Mouse (Mus musculus) layer of hippocampus, adult 2 months (tissue): ENCODE results near the gene 2810021J22Rik. TPM values are rescaled to one million over a fixed set of nuclear protein-coding genes. Genes with fewer than 3 reads are reported as not detected.
A peak's percentile ranks its signal among the peaks of the same experiment; 100 is the strongest.

Experiments used
- DNase-seq, 2 experiments: peaks; one replicate each; pipeline ENCODE4 v3.0.0; 2022; ENCODE audit warnings: low spot score in 2 of 2
- H3K27ac ChIP-seq: fragments of 200-600 bp; 2 replicates; pipeline ENCODE4 v1.8.1; 2022
- H3K4me3 ChIP-seq: fragments of 200-600 bp; 2 replicates; pipeline ENCODE4 v1.8.1; 2022; ENCODE audit warnings: mild to moderate bottlenecking
- CTCF ChIP-seq: fragments of 200-600 bp; conservative IDR thresholded peaks from 2 replicates; pipeline ENCODE4 v1.8.1; 2022; ENCODE audit warnings: antibody characterized with exemption, mild to moderate bottlenecking, moderate library complexity
- total RNA-seq, 2 experiments: library from RNA; stranded (reverse); gene quantifications; 2 replicates each; pipeline ENCODE4 v1.2.3; 2021

Gene 2810021J22Rik
- total RNA-seq, 2 experiments from 2014 or later, result 11.2 to 12.0 TPM

DNA sequence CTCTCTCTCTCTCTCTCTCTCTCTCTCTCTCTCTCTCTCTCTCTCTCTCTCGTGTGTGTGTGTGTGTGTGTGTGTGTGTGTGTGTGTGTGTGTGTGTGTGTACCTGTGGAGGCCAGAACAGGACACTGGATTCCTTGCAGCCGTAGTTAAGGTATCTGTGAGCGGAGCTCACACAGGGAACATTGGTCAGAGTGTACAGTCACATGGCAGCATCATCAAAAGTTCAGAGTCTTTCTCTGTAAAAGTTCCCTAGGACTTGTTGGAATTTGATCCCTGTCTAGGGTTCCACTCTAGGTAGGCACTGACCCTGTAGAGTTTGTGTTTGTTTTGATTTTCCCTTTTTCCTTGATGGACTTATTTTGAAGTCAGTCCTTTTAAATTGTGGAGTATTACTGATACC, 59.6 kb downstream of the 2810021J22Rik start:
- Histone ChIP-seq H3K4me3 (no peak overlapping the region), H3K27ac (no peak overlapping the region)
- no peak for TF ChIP-seq CTCF
- DNase-seq, result no peak

DNA sequence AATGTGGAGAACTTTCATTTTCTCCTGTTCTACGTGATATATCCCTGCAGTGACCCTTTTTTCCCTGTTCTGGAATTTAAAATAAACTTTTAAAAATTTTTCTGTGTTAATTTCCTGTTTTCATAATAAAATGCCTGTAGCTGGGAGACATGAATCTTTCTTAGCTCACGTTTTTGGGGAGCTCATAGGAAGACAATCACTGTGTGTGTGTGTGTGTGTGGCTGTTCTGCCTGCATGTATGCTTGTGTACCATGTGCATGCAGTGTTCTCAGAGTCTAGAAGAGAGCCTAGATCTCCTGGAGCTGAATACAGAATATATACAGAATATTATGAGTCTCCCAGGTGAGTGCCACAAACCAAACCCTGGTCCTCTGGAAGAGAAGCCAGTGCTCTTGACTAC, 60.0 kb downstream of the 2810021J22Rik start:
- no peak overlapping the region for H3K27ac ChIP-seq
- no peak for DNase-seq
- H3K4me3 ChIP-seq, result no peak overlapping the region
- no peak for TF ChIP-seq CTCF

DNA sequence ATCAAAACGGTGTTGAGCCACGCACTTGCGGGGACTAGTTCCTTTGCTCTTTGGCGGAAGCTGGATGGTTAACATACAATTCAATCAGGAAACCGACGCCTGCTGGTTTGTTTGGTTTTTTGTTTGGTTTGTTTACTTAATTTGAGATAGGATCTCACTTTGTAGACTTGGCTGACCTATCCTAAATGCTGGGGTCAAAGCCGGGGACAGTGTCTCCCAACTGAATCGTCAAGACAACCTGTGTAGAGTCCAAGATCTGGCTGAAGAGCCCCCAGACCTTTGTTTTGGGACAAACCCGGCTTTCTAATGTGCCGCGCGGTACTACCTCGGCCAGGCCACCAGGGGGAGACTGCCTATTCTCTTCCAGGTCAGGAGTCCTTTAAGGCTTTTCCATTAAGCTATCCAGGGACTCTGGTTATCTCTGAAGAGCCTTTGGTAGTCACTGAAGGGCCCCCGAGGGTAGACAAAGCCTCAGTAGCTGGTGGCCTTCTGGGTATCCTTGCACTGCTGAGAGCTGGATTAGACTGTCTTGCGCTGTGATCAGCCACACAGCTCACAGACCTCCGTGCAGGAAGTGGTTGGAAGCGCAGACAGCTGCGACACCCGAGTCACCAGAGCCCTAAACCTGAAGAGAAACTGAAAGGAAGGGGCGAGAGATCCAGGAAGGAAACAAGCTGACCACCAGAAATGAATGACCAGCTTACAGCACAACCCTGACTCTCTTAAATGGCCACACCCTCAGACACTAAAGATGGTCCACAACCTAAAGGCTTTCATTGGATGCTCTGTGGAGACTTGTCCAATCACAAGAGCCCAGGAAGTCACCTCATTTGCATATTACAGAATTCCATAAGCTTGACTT, 61.0 kb downstream of the 2810021J22Rik start:
- TF ChIP-seq CTCF, result peak; percentile 86

DNA sequence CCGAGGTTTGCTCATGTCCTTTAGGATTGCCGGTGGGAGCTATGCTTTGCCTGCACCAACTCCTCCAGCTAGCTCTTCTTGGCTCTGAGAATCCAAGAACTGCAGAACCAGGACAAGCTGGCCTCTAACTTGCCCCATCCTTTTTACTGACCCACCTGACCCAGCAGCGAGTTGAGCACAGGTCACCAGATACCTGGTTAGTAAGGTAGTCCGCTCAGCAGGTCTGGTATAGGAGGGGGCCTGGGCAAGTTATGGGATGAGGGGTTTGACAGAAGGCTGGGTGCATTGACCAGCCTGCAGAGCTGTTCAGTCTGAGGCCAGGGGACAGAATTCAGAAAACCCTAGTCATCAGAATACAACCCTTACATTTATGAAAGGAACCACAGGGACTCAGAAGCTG, 62.0 kb downstream of the 2810021J22Rik start:
- no peak for TF ChIP-seq CTCF

More for the DNA sequence above, 61.0 kb downstream of the 2810021J22Rik start:
- H3K27ac ChIP-seq, result no peak overlapping the region
- H3K4me3 ChIP-seq, result peak overlapping the region; percentile 2; the same call in 1 of the 2 replicates
- DNase-seq, result peak in 1 of 2 experiments; percentile 52

DNA sequence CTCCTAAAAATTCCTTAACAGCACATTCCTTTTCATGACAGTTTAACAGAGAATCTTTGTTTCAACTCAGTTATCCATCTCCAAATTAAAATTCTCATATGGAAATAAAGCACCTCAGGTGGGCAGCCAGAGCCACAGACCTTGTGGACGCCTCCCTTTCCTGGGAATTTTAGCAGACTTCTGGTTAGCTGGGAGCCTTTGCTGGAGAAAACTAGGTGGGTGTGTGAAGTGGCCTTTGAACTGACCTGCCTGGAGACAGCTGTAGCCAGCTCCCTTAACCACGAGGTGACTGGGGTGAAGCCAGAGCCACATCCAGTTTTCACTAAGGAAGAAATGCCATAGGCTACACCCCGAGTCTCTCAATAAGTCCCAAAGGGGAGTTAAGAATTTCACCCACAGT, 62.6 kb downstream of the 2810021J22Rik start:
- no peak overlapping the region for H3K4me3 ChIP-seq
- no peak overlapping the region for H3K27ac ChIP-seq
- DNase-seq, result no peak
- no peak for TF ChIP-seq CTCF

More for the DNA sequence above, 62.0 kb downstream of the 2810021J22Rik start:
- no peak for DNase-seq
- Histone ChIP-seq H3K27ac (no peak overlapping the region), H3K4me3 (no peak overlapping the region)

DNA sequence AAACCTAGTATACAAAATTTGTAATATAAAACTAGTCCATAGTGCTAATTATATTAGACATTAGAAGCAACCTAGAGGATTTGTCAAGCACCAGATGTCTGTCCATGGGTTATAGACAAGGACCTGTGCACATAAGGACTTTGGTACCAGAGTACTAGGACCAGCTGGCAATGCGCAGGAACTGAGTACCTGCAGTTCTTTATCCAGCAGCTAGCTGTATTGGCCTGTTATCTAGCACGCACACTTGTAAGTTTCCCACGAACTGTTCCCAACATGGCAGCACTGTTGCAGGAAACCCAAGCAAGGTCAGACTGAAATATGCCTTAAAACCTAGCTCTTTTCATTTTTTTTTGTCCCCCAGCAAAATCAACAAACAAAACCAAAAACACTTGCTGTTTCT, 63.2 kb downstream of the 2810021J22Rik start:
- 0 out of 2 replicates have a peak, but pooled peaks have one; percentile 15 for TF ChIP-seq CTCF
- Histone ChIP-seq H3K27ac (no peak overlapping the region), H3K4me3 (no peak overlapping the region)
- DNase-seq, result no peak

DNA sequence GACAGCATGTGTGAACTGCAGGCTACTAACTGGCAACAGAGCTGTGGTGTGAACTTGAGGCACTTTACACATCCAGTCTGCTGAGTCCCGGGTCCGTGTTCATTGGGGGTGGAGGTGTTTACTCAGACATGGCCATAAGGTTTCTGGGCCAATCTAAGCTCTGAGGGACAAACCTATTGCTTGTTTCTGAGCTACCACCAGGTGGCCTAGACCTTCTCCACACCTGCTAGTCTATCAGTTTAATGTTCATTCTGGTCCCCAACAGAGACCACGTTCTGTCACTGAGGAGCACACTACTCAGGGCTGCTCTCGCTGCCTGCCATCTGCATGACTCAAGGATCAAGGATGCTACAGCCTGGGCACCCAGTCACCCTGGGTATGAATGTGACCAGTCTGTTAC, 64.6 kb downstream of the 2810021J22Rik start:
- no peak overlapping the region for H3K4me3 ChIP-seq
- peak; percentile 46 for TF ChIP-seq CTCF
- DNase-seq, result no peak
- no peak overlapping the region for H3K27ac ChIP-seq

Other genes with a start within 250 kb of the 2810021J22Rik start
- not detected for gene Olfr323, start 236.7 kb upstream of the 2810021J22Rik start, total RNA-seq
- not detected for gene Trim58, start 226.8 kb upstream of the 2810021J22Rik start, total RNA-seq
- gene Olfr322, start 208.4 kb upstream of the 2810021J22Rik start, total RNA-seq, result not detected
- gene Olfr320, start 186.1 kb upstream of the 2810021J22Rik start, total RNA-seq, result not detected
- gene Olfr319, start 168.1 kb upstream of the 2810021J22Rik start, total RNA-seq, result not detected
- not detected for gene Olfr318, start 143.2 kb upstream of the 2810021J22Rik start, total RNA-seq
- under 1 TPM; 0.20 to 0.25 TPM for gene Olfr317, start 128.0 kb upstream of the 2810021J22Rik start, total RNA-seq
- gene Olfr316, start 114.5 kb upstream of the 2810021J22Rik start, total RNA-seq, result under 1 TPM; 0.61 to 0.77 TPM
- not detected for gene Olfr315, start 94.0 kb upstream of the 2810021J22Rik start, total RNA-seq
- not detected for gene Olfr314, start 84.3 kb upstream of the 2810021J22Rik start, total RNA-seq
- 1 to 10 TPM; 6.3 to 7.5 TPM for gene Fam183b, start 65.3 kb upstream of the 2810021J22Rik start, total RNA-seq
- not detected for gene Olfr313, start 52.2 kb upstream of the 2810021J22Rik start, total RNA-seq
- not detected for gene Olfr312, start 38.0 kb upstream of the 2810021J22Rik start, total RNA-seq
- gene Olfr311, start 28.0 kb upstream of the 2810021J22Rik start, total RNA-seq, result not detected
- 10 to 100 TPM; 20.9 to 22.3 TPM for gene Gm12258, start 20.1 kb upstream of the 2810021J22Rik start, total RNA-seq
- 10 to 100 TPM in 1 of 2 experiments, 1 to 10 TPM in 1; 9.9 to 10.3 TPM for gene Zfp39, start 37.0 kb downstream of the 2810021J22Rik start, total RNA-seq
- gene Btnl10, start 50.7 kb downstream of the 2810021J22Rik start, total RNA-seq, result not detected
- 100 to 1,000 TPM; 462 to 508 TPM for gene Rnf187, start 71.7 kb downstream of the 2810021J22Rik start, total RNA-seq
- gene Hist3h2ba, start 81.7 kb downstream of the 2810021J22Rik start, total RNA-seq, result 100 to 1,000 TPM in 1 of 2 experiments, 10 to 100 TPM in 1; 91.3 to 103 TPM
- gene Hist3h2a, start 87.5 kb downstream of the 2810021J22Rik start, total RNA-seq, result 10 to 100 TPM; 66.0 to 69.3 TPM
- 1 to 10 TPM; 5.3 to 6.5 TPM for gene Trim17, start 87.5 kb downstream of the 2810021J22Rik start, total RNA-seq
- 10 to 100 TPM; 32.5 to 35.5 TPM for gene Trim11, start 110.9 kb downstream of the 2810021J22Rik start, total RNA-seq